Mouse (Mus musculus) E14TG2a.4 (cell line): Measurements from ENCODE around the gene Mark4.

Experiments used
- H3K27me3 ChIP-seq: 2 replicates; pipeline ENCODE4 v1.6.1; 2014; ENCODE audit warnings: low read length, control low read depth; ENCODE audit not compliant: insufficient read depth
- H3K36me3 ChIP-seq: 2 replicates; pipeline ENCODE4 v1.6.1; 2014; ENCODE audit warnings: low read length, control low read depth; ENCODE audit not compliant: insufficient read depth
- H3K4me1 ChIP-seq: replicated peaks from 2 replicates; pipeline ENCODE4 v1.6.1; 2014; ENCODE audit warnings: low read depth, low read length, control low read depth
- H3K4me3 ChIP-seq: replicated peaks from 2 replicates; pipeline ENCODE4 v1.5.1; 2014; ENCODE audit warnings: mild to moderate bottlenecking, low read length
- H3K9me3 ChIP-seq: 2 replicates; pipeline ENCODE4 v1.6.1; 2014; ENCODE audit warnings: low read length, control low read depth
- CTCF ChIP-seq: conservative IDR thresholded peaks from 2 replicates; pipeline ENCODE4 v1.5.1; 2014; ENCODE audit warnings: low read length
- NANOG ChIP-seq: IDR thresholded peaks from 2 replicates; pipeline ENCODE4 v1.6.1; 2014; ENCODE audit warnings: borderline replicate concordance, low read length, mixed read lengths
- POU5F1 ChIP-seq: IDR thresholded peaks from 2 replicates; pipeline ENCODE4 v1.6.1; 2014; ENCODE audit warnings: low read length, borderline replicate concordance

Gene Mark4

DNA sequence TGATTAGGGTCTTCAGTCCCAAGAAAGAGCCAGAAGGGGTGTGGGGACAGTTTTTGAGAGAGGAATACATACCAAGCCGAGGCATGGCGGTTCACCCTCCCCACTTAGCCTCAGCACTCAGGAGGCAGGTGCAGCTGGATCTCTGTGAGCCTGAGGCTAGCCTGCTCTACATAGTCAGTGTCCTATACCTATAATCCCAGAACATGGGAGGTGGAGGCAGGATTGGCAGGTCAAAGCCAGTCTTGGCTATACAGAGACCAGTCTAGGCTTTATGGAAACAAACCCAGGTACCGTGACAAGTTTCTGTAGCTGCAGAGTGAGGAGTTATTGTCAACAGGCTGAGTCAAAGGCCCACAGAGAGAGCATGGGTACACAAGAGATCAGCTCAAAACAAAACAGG is 35.5 kb downstream of the Mark4 start:
- Histone ChIP-seq H3K4me3 (no peak overlapping the region), H3K4me1 (peaks cover 55% of the 10 kb centered on the region), H3K27me3 (peaks cover 70% of the 10 kb centered on the region), H3K36me3 (peaks cover 12% of the 10 kb centered on the region), H3K9me3 (no peaks in the 10 kb centered on the region)
- no peak for TF ChIP-seq POU5F1
- no peak for TF ChIP-seq NANOG
- TF ChIP-seq CTCF: no peak

DNA sequence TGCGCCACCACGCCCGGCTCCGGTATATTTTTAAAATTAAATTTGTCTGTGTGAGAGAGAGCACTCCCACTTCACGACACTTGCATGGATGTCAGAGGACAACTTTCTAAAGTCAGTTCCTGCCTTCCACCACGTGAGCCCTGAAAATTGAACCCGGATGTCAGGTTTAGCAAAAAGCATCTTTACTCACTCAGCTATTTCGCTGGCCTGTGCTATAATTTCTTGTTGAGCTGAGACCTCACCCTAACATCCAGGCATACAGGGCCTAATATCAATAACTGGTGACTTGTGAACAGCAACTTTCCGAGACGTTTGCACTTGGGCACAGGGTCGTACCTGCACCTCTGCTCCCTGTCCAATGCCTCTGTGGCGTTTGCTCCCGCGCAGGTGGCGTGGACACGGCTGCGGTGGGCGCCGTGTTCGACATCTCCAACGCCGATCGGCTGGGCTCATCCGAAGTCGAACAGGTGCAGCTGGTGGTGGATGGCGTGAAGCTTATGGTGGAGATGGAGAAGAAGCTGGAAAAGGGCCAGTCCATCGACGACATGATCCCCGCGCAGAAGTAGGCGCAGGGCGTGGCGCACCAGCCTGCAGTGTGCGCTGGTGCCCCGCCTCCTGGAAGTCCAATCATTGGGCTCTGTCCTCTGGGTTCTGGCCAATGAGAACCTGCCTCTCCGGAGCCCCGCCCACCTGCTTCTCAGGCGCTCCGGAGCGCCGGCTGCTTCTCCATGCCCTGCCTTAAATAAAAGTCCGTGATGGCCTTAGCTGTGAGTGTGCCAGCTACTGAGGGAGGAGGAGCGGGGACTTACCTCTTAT is 37.6 kb downstream of the Mark4 start:
- TF ChIP-seq CTCF (no peak), POU5F1 (no peak), NANOG (no peak)
- H3K4me3 ChIP-seq: peak overlapping the region; percentile 78
- H3K4me1 ChIP-seq: peaks cover 41% of the 10 kb centered on the region
- H3K27me3 ChIP-seq: peaks cover 80% of the 10 kb centered on the region
- H3K9me3 ChIP-seq: no peaks in the 10 kb centered on the region
- peaks cover 12% of the 10 kb centered on the region for H3K36me3 ChIP-seq

DNA sequence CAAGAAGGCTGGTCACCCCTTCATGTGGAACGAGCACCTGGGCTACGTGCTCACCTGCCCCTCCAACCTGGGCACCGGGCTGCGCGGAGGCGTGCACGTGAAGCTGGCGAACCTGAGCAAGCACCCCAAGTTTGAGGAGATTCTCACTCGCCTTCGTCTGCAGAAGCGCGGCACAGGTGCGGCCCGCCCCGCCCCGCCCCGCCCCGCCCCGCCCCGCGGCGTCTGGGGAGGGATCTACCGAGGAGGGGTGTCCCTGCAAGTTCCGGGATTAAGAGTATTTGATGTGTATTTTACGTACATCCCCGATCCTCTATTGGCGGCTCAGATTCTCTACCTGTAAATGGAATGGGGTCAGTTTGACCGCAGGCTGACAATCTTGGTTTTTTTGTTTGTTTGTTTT is 38.5 kb downstream of the Mark4 start:
- H3K27me3 ChIP-seq: peaks cover 79% of the 10 kb centered on the region
- H3K4me3 ChIP-seq: 0 out of 2 replicates have a peak overlapping the region, but pooled peaks have one; percentile 4
- peaks cover 39% of the 10 kb centered on the region for H3K4me1 ChIP-seq
- TF ChIP-seq POU5F1 (no peak), NANOG (no peak), CTCF (no peak)
- H3K36me3 ChIP-seq: peaks cover 5% of the 10 kb centered on the region
- no peaks in the 10 kb centered on the region for H3K9me3 ChIP-seq

DNA sequence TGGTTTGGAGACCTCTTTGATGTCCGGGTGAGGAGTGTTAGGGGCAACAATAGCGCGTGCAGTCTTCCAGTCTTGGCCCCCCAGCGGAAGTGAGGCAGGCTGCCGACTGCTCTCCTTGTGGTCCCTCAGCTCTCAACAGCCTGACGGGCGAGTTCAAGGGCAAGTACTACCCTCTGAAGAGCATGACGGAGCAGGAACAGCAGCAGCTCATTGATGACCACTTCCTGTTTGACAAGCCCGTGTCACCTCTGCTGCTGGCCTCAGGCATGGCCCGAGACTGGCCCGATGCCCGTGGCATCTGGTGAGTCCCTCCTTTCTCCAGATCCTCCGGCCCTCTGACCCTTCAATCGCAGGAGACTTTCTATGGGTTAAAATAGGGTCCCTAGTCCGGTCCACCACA is 42.0 kb downstream of the Mark4 start:
- Histone ChIP-seq H3K4me3 (peak overlapping the region; percentile 29), H3K36me3 (no peaks in the 10 kb centered on the region), H3K27me3 (peaks cover 59% of the 10 kb centered on the region), H3K9me3 (peaks cover 9% of the 10 kb centered on the region), H3K4me1 (peaks cover 48% of the 10 kb centered on the region)
- TF ChIP-seq NANOG: no peak
- no peak for TF ChIP-seq POU5F1
- TF ChIP-seq CTCF: no peak

DNA sequence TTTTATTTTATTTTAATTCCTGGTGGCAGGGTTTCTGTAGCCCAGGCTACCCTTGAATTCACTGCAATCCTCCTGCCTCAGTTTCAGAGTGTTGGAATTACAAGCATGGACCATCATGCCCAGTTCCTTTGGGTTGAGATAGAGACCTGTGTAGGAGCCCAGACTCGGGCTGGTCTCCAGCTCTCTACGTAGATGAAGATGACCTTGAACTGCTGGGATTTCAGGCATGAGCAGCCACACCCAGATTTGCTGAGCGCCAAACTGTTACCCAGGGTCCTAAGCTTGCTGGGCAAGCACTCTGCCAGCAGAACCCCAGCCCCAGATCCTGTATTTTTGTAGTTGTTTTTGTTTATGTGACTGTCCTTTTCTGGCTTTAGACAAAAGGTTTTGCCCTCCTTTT is 45.1 kb downstream of the Mark4 start:
- Histone ChIP-seq H3K36me3 (no peaks in the 10 kb centered on the region), H3K9me3 (peaks cover 9% of the 10 kb centered on the region), H3K4me3 (no peak overlapping the region), H3K4me1 (peaks cover 35% of the 10 kb centered on the region), H3K27me3 (peaks cover 42% of the 10 kb centered on the region)
- TF ChIP-seq POU5F1 (no peak), CTCF (no peak), NANOG (no peak)

DNA sequence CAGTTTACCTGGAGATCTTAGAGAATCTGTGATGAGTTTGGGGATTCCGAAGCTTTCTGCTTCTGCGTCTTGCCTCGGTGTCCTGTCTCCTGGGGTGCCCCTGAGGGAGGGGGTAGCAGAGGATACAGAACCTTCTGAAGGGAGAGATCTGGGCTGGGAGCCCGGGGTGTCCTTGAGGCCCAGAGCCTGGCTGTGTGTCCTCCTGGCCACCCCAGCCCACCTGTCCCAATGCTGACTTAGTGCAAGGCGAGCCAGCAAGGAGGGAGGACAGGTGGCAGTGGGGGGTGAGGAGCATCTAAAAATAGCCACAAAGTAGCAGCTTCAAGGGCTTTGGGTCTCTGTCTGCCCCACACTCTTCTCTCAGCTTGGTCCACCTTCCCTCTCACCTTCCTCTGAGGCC is 46.8 kb downstream of the Mark4 start:
- H3K27me3 ChIP-seq: peaks cover 40% of the 10 kb centered on the region
- H3K36me3 ChIP-seq: no peaks in the 10 kb centered on the region
- peaks cover 9% of the 10 kb centered on the region for H3K9me3 ChIP-seq
- no peak overlapping the region for H3K4me3 ChIP-seq
- TF ChIP-seq POU5F1 (no peak), CTCF (no peak), NANOG (no peak)
- peaks cover 41% of the 10 kb centered on the region for H3K4me1 ChIP-seq

DNA sequence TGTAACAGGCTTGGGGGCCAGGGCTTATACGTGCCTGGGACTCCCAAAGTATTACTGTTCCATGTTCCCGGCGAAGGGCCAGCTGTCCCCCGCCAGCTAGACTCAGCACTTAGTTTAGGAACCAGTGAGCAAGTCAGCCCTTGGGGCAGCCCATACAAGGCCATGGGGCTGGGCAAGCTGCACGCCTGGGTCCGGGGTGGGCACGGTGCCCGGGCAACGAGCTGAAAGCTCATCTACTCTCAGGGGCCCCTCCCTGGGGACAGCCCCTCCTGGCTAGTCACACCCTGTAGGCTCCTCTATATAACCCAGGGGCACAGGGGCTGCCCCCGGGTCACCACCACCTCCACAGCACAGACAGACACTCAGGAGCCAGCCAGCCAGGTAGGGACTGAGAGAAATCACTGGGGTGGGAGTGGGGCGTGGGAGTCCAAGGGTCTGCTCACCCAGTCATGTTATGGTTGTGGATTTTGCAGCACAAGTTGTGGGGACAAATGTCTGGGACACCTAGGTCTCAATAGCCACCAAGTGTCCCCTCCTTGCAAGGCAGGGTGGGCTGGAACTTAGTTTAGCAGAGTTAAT is 47.8 kb downstream of the Mark4 start:
- H3K9me3 ChIP-seq: peaks cover 9% of the 10 kb centered on the region
- TF ChIP-seq CTCF (no peak), POU5F1 (no peak), NANOG (no peak)
- H3K4me1 ChIP-seq: peaks cover 47% of the 10 kb centered on the region
- H3K36me3 ChIP-seq: no peaks in the 10 kb centered on the region
- H3K4me3 ChIP-seq: no peak overlapping the region
- peaks cover 33% of the 10 kb centered on the region for H3K27me3 ChIP-seq

DNA sequence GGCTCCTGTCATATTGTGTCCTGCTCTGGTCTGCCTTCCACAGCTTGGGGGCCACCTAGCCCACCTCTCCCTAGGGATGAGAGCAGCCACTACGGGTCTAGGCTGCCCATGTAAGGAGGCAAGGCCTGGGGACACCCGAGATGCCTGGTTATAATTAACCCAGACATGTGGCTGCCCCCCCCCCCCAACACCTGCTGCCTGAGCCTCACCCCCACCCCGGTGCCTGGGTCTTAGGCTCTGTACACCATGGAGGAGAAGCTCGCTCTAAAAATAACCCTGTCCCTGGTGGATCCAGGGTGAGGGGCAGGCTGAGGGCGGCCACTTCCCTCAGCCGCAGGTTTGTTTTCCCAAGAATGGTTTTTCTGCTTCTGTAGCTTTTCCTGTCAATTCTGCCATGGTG is 48.9 kb downstream of the Mark4 start:
- Histone ChIP-seq H3K36me3 (no peaks in the 10 kb centered on the region), H3K4me1 (peaks cover 41% of the 10 kb centered on the region), H3K27me3 (peaks cover 31% of the 10 kb centered on the region), H3K9me3 (peaks cover 9% of the 10 kb centered on the region), H3K4me3 (no peak overlapping the region)
- TF ChIP-seq NANOG: no peak
- TF ChIP-seq POU5F1: no peak
- TF ChIP-seq CTCF: no peak
